Mouse (Mus musculus) 416B (cell line): ENCODE measurements at regions not wholly inside any gene's neighbourhood (a gene's known extent, or its start where the extent isn't known, plus 50 kb on each side); places are given as distances from the start of the nearest gene placed in this dataset.

Experiments
- DNase-seq: peaks from one replicate; pipeline ENCODE4 v3.0.0; 2011; ENCODE audit warnings: low read depth

- DNase-seq: peak; percentile 57
Measured at GRCm38 (mm10) chr15:7459992-7460820, 62.0 kb upstream of the Egflam start.

- no peak for DNase-seq
Measured at GRCm38 (mm10) chr15:7462549-7462948, 64.4 kb upstream of the Egflam start.

- DNase-seq: no peak
Measured at GRCm38 (mm10) chr15:7463444-7464350, 65.5 kb upstream of the Egflam start.

- no peak for DNase-seq
Measured at GRCm38 (mm10) chr15:7480211-7480610, 82.0 kb upstream of the Egflam start.

- no peak for DNase-seq
Measured at GRCm38 (mm10) chr15:7480792-7481210, 82.6 kb upstream of the Egflam start.

- DNase-seq: no peak
Measured at GRCm38 (mm10) chr15:7483686-7484085, 85.5 kb upstream of the Egflam start.

- DNase-seq: no peak
Measured at GRCm38 (mm10) chr15:7491091-7491490, 92.9 kb upstream of the Egflam start.

- no peak for DNase-seq
Measured at GRCm38 (mm10) chr15:7493126-7493669, 95.0 kb upstream of the Egflam start.

- DNase-seq: no peak
Measured at GRCm38 (mm10) chr15:7497852-7498251, 99.7 kb upstream of the Egflam start.

- DNase-seq: no peak
Measured at GRCm38 (mm10) chr15:7508535-7508934, 110.3 kb upstream of the Egflam start.

- DNase-seq: no peak
Measured at GRCm38 (mm10) chr15:7514743-7515273, 116.6 kb upstream of the Egflam start.

GRCm38 (mm10) chr15:7521611-7522010 is 123.4 kb upstream of the Egflam start:
- no peak for DNase-seq

GRCm38 (mm10) chr15:7522902-7523786 is 124.9 kb upstream of the Egflam start:
- no peak for DNase-seq

- DNase-seq: no peak
Measured at GRCm38 (mm10) chr15:7530959-7531588, 132.9 kb upstream of the Egflam start.

GRCm38 (mm10) chr15:7537858-7538257 is 139.7 kb upstream of the Egflam start:
- DNase-seq: peak; percentile 1

GRCm38 (mm10) chr15:7553190-7553895 is 155.1 kb upstream of the Egflam start:
- DNase-seq: peak; percentile 1

GRCm38 (mm10) chr15:7554433-7554832 is 156.2 kb upstream of the Egflam start:
- no peak for DNase-seq

- no peak for DNase-seq
Measured at GRCm38 (mm10) chr15:7563279-7563678, 165.1 kb upstream of the Egflam start.

- DNase-seq: no peak
Measured at GRCm38 (mm10) chr15:7563726-7564125, 165.5 kb upstream of the Egflam start.

- DNase-seq: no peak
Measured at GRCm38 (mm10) chr15:7572221-7572620, 174.0 kb upstream of the Egflam start.
